Mouse (Mus musculus): ENCODE results near the gene D630039A03Rik.

DNA sequence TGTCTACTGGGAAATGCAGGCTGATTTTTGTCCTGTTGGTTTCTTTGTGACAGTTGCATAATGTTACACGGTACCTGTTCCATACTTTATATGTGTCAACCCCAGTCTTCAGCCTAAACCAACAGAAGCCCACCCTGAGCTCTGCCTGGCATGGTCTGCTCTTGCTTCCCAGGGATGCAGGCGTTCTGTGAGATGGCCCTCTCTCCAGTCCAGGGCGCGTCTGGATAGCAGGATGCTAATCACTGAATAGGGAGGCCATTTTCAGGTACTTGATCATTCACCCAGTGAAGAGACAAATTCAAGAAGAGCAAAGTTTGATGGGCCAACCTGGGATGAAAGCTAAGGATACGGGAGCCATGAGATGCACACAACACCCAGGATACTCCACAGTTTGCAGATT is 37.0 kb downstream of the D630039A03Rik start:
- TF ChIP-seq CTCF (IDR thresholded peaks at IDR 0.05; ENCODE audit: control insufficient read depth, insufficient read depth, insufficient read length) (no peak), MAX (IDR thresholded peaks at IDR 0.05) (no peak), MYOG (IDR thresholded peaks at IDR 0.05; ENCODE audit: control insufficient read depth, extremely low read depth, insufficient read length) (no peak), MYOD1 (IDR thresholded peaks at IDR 0.05; ENCODE audit: control insufficient read depth, insufficient read length, low read depth) (no peak), USF1 (IDR thresholded peaks at IDR 0.05; ENCODE audit: low read depth) (no peak), CEBPB (IDR thresholded peaks at IDR 0.05; ENCODE audit: low read depth) (no peak)

All from C2C12 (cell line).